Mouse (Mus musculus): ENCODE measurements at regions not wholly inside any gene's neighbourhood (a gene's known extent, or its start where the extent isn't known, plus 50 kb on each side); places are given as distances from the start of the nearest gene placed in this dataset.

- TF ChIP-seq POLR2A (IDR thresholded peaks at IDR 0.05; ENCODE audit: borderline replicate concordance, extremely low read depth, insufficient read depth, insufficient read length, poor library complexity, severe bottlenecking) (no peak), CTCF (IDR thresholded peaks at IDR 0.05; ENCODE audit: borderline replicate concordance, extremely low read depth, insufficient read depth, insufficient read length) (no peak)
- peak; percentile 48 for DNase-seq (ENCODE audit: low read depth)
Measured at GRCm38 (mm10) chr12:12432597-12432996, 170.7 kb downstream of the Fam49a start.

Data from brain, embryonic 14.5 days (tissue).